Mouse (Mus musculus) olfactory bulb, adult 2 months (tissue): ENCODE measurements around the gene Ube2e1. TPM values are rescaled to one million over a fixed set of nuclear protein-coding genes. Genes with fewer than 3 reads are reported as not detected.
"Not testable (repeated sequence)": the region's sequence is repeated elsewhere in the genome, so short reads cannot be mapped to it uniquely, and the experiment has no call there.

Experiments
- H3K27ac ChIP-seq: fragments of 200-500 bp; 2 replicates; pipeline ENCODE4 v1.5.1; 2012; ENCODE audit warnings: low read depth, low read length; ENCODE audit not compliant: insufficient read depth
- H3K4me1 ChIP-seq: fragments of 200-500 bp; 2 replicates; pipeline ENCODE4 v1.6.1; 2012; ENCODE audit warnings: low read length; ENCODE audit not compliant: control insufficient read depth, insufficient read depth
- H3K4me3 ChIP-seq: fragments of 200-500 bp; 2 replicates; pipeline ENCODE4 v1.5.1; 2012; ENCODE audit warnings: mild to moderate bottlenecking, low read depth, low read length, moderate library complexity; ENCODE audit not compliant: insufficient read depth
- CTCF ChIP-seq: fragments of 200-500 bp; IDR thresholded peaks from 2 replicates; pipeline ENCODE4 v1.5.1; 2012; ENCODE audit warnings: low read depth, mild to moderate bottlenecking, low read length, moderate library complexity; ENCODE audit not compliant: insufficient read depth
- POLR2A ChIP-seq: fragments of 200-500 bp; IDR thresholded peaks from 2 replicates; pipeline ENCODE4 v1.6.1; 2012; ENCODE audit warnings: mild to moderate bottlenecking, low read depth, low read length, moderate library complexity; ENCODE audit not compliant: insufficient read depth
- WGBS: fragments of 180-500 bp; shearing (Covaris S2); methylation state at CpG from one replicate; pipeline ENCODE4 v1.1.7; 2018; 5-methylcytosine and 5-hydroxymethylcytosine counted together
- polyA plus RNA-seq: library from polyadenylated mRNA; stranded (reverse); fragments of >200 nt; gene quantifications from 2 replicates; pipeline ENCODE4 v1.2.4, GENCODE M21; 2012; ENCODE audit warnings: low replicate concordance; ENCODE audit not compliant: missing spikeins, insufficient read depth, insufficient read length

Ube2e1 gene
- polyA plus RNA-seq, 1 experiment, result not detected

- Histone ChIP-seq H3K4me1 (peaks cover 7% of the 10 kb centered on the region; the same call in 1 of the 2 replicates), H3K4me3 (peak within 1 kb of the TSS; percentile 88), H3K27ac (peak within 1 kb of the TSS; percentile 100)
- under 1% methylated on average over 66 of the region's 66 CpGs for WGBS
- TF ChIP-seq POLR2A (peak; percentile 73), CTCF (no peak)
Measured at GRCm38 (mm10) chr14:18238750-18239731, 92.6 kb downstream of the Ube2e1 start, which contains the start of gene Nr1d2. Nr1d2 (minus strand) TSS chr14:18239127.

- Histone ChIP-seq H3K4me1 (peaks cover 7% of the 10 kb centered on the region; the same call in 1 of the 2 replicates), H3K4me3 (peak overlapping the region; percentile 88), H3K27ac (peak overlapping the region; percentile 100)
- WGBS, result under 1% methylated on average over 71 of the region's 71 CpGs
- TF ChIP-seq POLR2A (no peak; the same call in 1 of the 2 replicates), CTCF (no peak)
Measured at GRCm38 (mm10) chr14:18238131-18238749, 93.4 kb downstream of the Ube2e1 start.

GRCm38 (mm10) chr14:18237381-18237780, 94.3 kb downstream of the Ube2e1 start:
- Histone ChIP-seq H3K4me1 (peaks cover 7% of the 10 kb centered on the region; the same call in 1 of the 2 replicates), H3K4me3 (no peak overlapping the region), H3K27ac (no peak overlapping the region)
- 39% methylated on average over 4 of the region's 4 CpGs for WGBS
- TF ChIP-seq POLR2A (no peak), CTCF (no peak)

GRCm38 (mm10) chr14:18236496-18237235, 95.0 kb downstream of the Ube2e1 start:
- H3K4me3 ChIP-seq, H3K27ac ChIP-seq, H3K4me1 ChIP-seq: not testable (repeated sequence)
- WGBS, result 84% methylated on average over 2 of the region's 2 CpGs

- H3K4me1 ChIP-seq, result peaks cover 10% of the 10 kb centered on the region; the same call in 1 of the 2 replicates
- no peak overlapping the region for H3K27ac ChIP-seq
- no peak overlapping the region for H3K4me3 ChIP-seq
- TF ChIP-seq POLR2A (no peak), CTCF (no peak)
- 33% methylated on average over 5 of the region's 5 CpGs for WGBS
Measured at GRCm38 (mm10) chr14:18233981-18234960, 97.4 kb downstream of the Ube2e1 start.

GRCm38 (mm10) chr14:18233076-18233475, 98.6 kb downstream of the Ube2e1 start:
- Histone ChIP-seq H3K4me3 (no peak overlapping the region), H3K27ac (no peak overlapping the region), H3K4me1 (peaks cover 11% of the 10 kb centered on the region; the same call in 1 of the 2 replicates)
- no peak for TF ChIP-seq POLR2A
- no peak for TF ChIP-seq CTCF
- WGBS, result 60% methylated on average over 2 of the region's 2 CpGs

Other genes with a start within 250 kb of the Ube2e1 start
- gene Nr1d2, start 92.7 kb downstream of the Ube2e1 start, polyA plus RNA-seq, result not detected in 2 replicates
- gene Nkiras1, start 60.7 kb downstream of the Ube2e1 start, polyA plus RNA-seq, result not detected in 2 replicates
- gene Rpl15, start 60.5 kb downstream of the Ube2e1 start, polyA plus RNA-seq, result 591 TPM in 1 of 2 replicates, not detected in the other